Mouse (Mus musculus): ENCODE results near the gene Ifnab. TPM values are rescaled to one million over a fixed set of nuclear protein-coding genes. Genes with fewer than 3 reads are reported as not detected.

Gene Ifnab
- total RNA-seq, 1 experiment: not detected

DNA sequence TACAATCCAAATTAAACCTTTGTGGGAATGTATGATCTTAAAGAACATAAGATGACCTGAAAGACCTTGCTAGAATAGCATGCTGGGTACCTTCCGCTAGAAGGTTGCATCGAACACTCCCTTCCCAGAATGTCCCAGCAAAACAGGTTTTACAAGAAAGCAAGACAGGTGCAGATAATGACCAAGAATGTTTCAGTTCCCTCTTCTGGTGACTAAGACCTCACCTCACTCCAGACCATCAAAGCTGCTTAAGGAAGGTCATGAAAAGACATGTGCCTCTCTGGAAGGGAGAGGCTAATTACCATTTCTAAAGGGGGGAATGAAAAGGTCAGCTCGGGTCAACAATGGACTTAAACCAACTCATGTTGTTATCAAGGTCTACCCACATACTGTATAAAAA is 37.5 kb downstream of the Ifnab start:
- no peaks in the 10 kb centered on the region for H3K9me3 ChIP-seq (ENCODE audit: control insufficient read depth, insufficient read depth, low read depth, low read length)
- no peak for DNase-seq (ENCODE audit: low read depth, low spot score)
- no peak overlapping the region for H3K9ac ChIP-seq (ENCODE audit: insufficient read depth, low read depth, low read length, poor library complexity, severe bottlenecking)
- no peaks in the 10 kb centered on the region for H3K36me3 ChIP-seq (ENCODE audit: control insufficient read depth, insufficient read depth, low read length, poor library complexity, severe bottlenecking)
- in situ Hi-C loops (cut with MboI; ENCODE audit: low sequenced_read_pairs in 2 of 2, unreplicated experiment in 2 of 2): no loop called here
- H3K4me3 ChIP-seq (ENCODE audit: insufficient read depth in 1 of 2, low read depth in 1 of 2, low read length in 2 of 2, poor library complexity in 1 of 2, severe bottlenecking in 1 of 2): no peak overlapping the region
- H3K27ac ChIP-seq (ENCODE audit: insufficient read depth, low read depth, low read length, poor library complexity, severe bottlenecking): no peak overlapping the region
- TF ChIP-seq ZC3H11A (IDR thresholded peaks at IDR 0.05; ENCODE audit: borderline replicate concordance, low read depth, low read length) (no peak), CHD2 (IDR thresholded peaks at IDR 0.05; ENCODE audit: low read depth, low read length) (peak; percentile 73; the same call in 1 of the 2 replicates)
- H3K4me1 ChIP-seq (ENCODE audit: control insufficient read depth in 2 of 2, insufficient read depth in 2 of 2, low read length in 2 of 2, poor library complexity in 1 of 2): peaks cover 0 to 2% of the 10 kb centered on the region in 2 experiments; a peak in 1 of 4 replicates

DNA sequence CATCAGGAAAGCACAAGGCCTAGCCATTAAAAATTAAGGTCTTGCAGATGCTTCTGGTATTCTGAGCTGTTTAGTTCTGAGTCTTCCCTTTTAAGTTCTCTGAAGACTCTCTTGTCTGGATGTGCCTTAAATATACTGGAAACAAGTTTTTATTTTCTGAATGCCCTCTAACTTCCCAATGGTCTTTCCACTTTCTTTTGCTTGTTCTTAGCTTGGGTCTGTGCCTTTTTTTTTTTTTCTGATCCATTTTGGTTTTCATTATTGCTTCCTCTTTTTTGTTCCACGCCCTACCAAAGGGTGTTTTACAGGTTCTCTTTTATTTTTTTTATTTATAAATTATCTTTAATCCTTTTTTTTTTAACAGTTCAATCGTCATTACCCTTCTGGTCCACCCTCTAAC is 46.8 kb downstream of the Ifnab start, which contains the start of gene Ifna13:
Ifna13 (minus strand) TSS at position 101 of the 400 bp plus-strand sequence.
- Histone ChIP-seq H3K4me1 (ENCODE audit: control insufficient read depth in 2 of 2, insufficient read depth in 2 of 2, low read length in 2 of 2, poor library complexity in 1 of 2) (no peaks in the 10 kb centered on the region), H3K9ac (ENCODE audit: insufficient read depth, low read depth, low read length, poor library complexity, severe bottlenecking) (no peak within 1 kb of the TSS), H3K4me3 (ENCODE audit: insufficient read depth in 1 of 2, low read depth in 1 of 2, low read length in 2 of 2, poor library complexity in 1 of 2, severe bottlenecking in 1 of 2) (no peak within 1 kb of the TSS), H3K27ac (ENCODE audit: insufficient read depth, low read depth, low read length, poor library complexity, severe bottlenecking) (no peak within 1 kb of the TSS), H3K9me3 (ENCODE audit: control insufficient read depth, insufficient read depth, low read depth, low read length) (peaks cover 2% of the 10 kb centered on the region; the same call in 1 of the 2 replicates), H3K36me3 (ENCODE audit: control insufficient read depth, insufficient read depth, low read length, poor library complexity, severe bottlenecking) (no peaks in the 10 kb centered on the region)
- no peak for TF ChIP-seq MAFK (IDR thresholded peaks at IDR 0.05; ENCODE audit: insufficient read depth, low read depth, low read length)
- no peak for TF ChIP-seq CHD2 (IDR thresholded peaks at IDR 0.05; ENCODE audit: low read depth, low read length)
- TF ChIP-seq ZNF384 (IDR thresholded peaks at IDR 0.05; ENCODE audit: low read depth, low read length): no peak
- TF ChIP-seq ZC3H11A (IDR thresholded peaks at IDR 0.05; ENCODE audit: borderline replicate concordance, low read depth, low read length): no peak
- TF ChIP-seq HCFC1 (IDR thresholded peaks at IDR 0.05; ENCODE audit: borderline replicate concordance, insufficient read depth, low read length): no peak
- in situ Hi-C loops (cut with MboI; ENCODE audit: low sequenced_read_pairs in 2 of 2, unreplicated experiment in 2 of 2): no loop called here
- DNase-seq (ENCODE audit: low read depth, low spot score): no peak

DNA sequence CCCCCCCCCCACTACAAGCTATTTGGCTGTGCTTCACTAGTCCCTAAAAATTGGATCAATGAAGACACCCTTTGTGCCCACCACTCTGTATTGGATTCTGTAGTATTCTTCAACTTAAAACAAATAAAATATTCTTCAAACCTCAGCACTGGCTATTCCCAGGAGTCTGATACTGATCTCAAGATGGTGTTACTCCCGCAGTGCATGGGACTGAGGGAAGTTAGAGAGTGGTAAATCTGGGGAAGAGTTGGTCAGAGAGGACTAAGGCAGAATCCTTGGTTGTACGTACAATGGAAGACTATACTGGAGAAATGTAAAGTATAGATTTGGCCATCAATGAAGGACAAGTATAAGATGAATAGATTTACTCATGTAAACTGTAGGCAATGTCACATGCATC is 48.6 kb downstream of the Ifnab start:
- in situ Hi-C loops (cut with MboI; ENCODE audit: low sequenced_read_pairs in 2 of 2, unreplicated experiment in 2 of 2): no loop called here
- H3K36me3 ChIP-seq (ENCODE audit: control insufficient read depth, insufficient read depth, low read length, poor library complexity, severe bottlenecking): no peaks in the 10 kb centered on the region
- H3K4me3 ChIP-seq (ENCODE audit: insufficient read depth in 1 of 2, low read depth in 1 of 2, low read length in 2 of 2, poor library complexity in 1 of 2, severe bottlenecking in 1 of 2): no peak overlapping the region
- H3K9ac ChIP-seq (ENCODE audit: insufficient read depth, low read depth, low read length, poor library complexity, severe bottlenecking): no peak overlapping the region
- H3K9me3 ChIP-seq (ENCODE audit: control insufficient read depth, insufficient read depth, low read depth, low read length): peaks cover 2% of the 10 kb centered on the region; the same call in 1 of the 2 replicates
- no peak for DNase-seq (ENCODE audit: low read depth, low spot score)
- no peaks in the 10 kb centered on the region for H3K4me1 ChIP-seq (ENCODE audit: control insufficient read depth in 2 of 2, insufficient read depth in 2 of 2, low read length in 2 of 2, poor library complexity in 1 of 2)
- TF ChIP-seq ZC3H11A (IDR thresholded peaks at IDR 0.05; ENCODE audit: borderline replicate concordance, low read depth, low read length): no peak
- TF ChIP-seq CHD2 (IDR thresholded peaks at IDR 0.05; ENCODE audit: low read depth, low read length): no peak
- TF ChIP-seq ZNF384 (IDR thresholded peaks at IDR 0.05; ENCODE audit: low read depth, low read length): no peak
- no peak for TF ChIP-seq HCFC1 (IDR thresholded peaks at IDR 0.05; ENCODE audit: borderline replicate concordance, insufficient read depth, low read length)
- no peak for TF ChIP-seq MAFK (IDR thresholded peaks at IDR 0.05; ENCODE audit: insufficient read depth, low read depth, low read length)
- H3K27ac ChIP-seq (ENCODE audit: insufficient read depth, low read depth, low read length, poor library complexity, severe bottlenecking): no peak overlapping the region

DNA sequence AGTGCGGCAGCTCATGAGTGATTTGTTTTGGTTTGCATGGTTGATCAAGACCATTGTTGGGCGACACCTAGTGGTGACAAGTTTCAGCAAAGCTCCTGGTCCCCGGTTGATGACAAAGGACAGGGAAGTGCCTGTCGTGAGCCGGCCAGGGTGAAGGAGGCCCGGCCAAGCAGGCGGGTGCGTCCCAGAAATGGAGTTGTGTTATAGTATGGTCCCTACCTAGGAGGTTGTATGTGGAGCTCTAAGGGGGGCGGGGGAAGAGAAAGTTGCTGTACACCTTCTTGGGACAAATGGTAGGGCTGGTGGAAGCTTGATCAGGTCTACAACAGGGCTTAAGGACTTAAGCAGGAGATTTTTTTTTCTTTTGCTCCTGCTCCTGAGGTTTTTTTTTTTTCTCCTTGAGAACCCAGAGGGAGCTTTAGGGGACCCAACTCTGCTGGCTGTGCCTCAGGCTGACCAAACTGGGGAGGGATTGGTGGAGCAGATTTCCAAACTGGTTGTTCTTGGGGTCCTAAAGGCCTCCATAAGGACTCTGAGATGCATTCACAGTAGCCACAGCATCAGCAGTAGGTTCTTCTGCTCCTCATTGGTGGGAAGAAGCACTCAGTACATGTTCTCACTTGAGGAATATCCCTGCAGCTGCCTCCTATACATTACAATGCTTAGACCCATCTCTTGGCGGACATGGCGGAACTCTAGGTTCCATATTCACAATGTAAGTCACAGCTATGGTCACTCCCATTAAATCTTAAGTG is 49.9 kb downstream of the Ifnab start:
- H3K9me3 ChIP-seq (ENCODE audit: control insufficient read depth, insufficient read depth, low read depth, low read length): peaks cover 2% of the 10 kb centered on the region; the same call in 1 of the 2 replicates
- TF ChIP-seq ZNF384 (IDR thresholded peaks at IDR 0.05; ENCODE audit: low read depth, low read length) (0 out of 2 replicates have a peak, but pooled peaks have one; percentile 29), MAFK (IDR thresholded peaks at IDR 0.05; ENCODE audit: insufficient read depth, low read depth, low read length) (no peak)
- no peak overlapping the region for H3K9ac ChIP-seq (ENCODE audit: insufficient read depth, low read depth, low read length, poor library complexity, severe bottlenecking)
- in situ Hi-C loops (cut with MboI; ENCODE audit: low sequenced_read_pairs in 2 of 2, unreplicated experiment in 2 of 2): no loop called here
- H3K27ac ChIP-seq (ENCODE audit: insufficient read depth, low read depth, low read length, poor library complexity, severe bottlenecking): no peak overlapping the region
- no peaks in the 10 kb centered on the region for H3K4me1 ChIP-seq (ENCODE audit: control insufficient read depth in 2 of 2, insufficient read depth in 2 of 2, low read length in 2 of 2, poor library complexity in 1 of 2)
- peak; percentile 100 for DNase-seq (ENCODE audit: low read depth, low spot score)
- no peaks in the 10 kb centered on the region for H3K36me3 ChIP-seq (ENCODE audit: control insufficient read depth, insufficient read depth, low read length, poor library complexity, severe bottlenecking)
- H3K4me3 ChIP-seq (ENCODE audit: insufficient read depth in 1 of 2, low read depth in 1 of 2, low read length in 2 of 2, poor library complexity in 1 of 2, severe bottlenecking in 1 of 2): no peak overlapping the region

DNA sequence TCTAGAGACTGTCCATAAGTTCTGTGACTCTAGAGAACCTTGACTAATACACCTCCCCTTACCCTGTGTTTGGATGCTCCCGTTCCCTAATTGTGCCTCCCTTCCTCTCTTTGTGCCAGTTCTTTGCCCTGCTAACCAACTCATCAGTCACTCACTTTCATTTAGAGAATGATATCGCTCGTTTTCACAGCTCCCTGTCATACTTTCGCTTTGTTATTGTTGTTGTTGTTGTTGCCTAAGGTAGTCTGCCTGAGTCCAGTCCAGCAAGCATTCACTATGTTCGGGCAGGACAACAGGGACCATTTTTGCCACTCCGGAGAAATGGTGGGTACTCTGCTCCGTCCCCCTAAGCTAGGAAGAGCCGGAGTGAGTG is 50.5 kb downstream of the Ifnab start:
- in situ Hi-C loops (cut with MboI; ENCODE audit: low sequenced_read_pairs in 2 of 2, unreplicated experiment in 2 of 2): no loop called here
- peaks cover 2% of the 10 kb centered on the region; the same call in 1 of the 2 replicates for H3K9me3 ChIP-seq (ENCODE audit: control insufficient read depth, insufficient read depth, low read depth, low read length)
- H3K4me1 ChIP-seq (ENCODE audit: control insufficient read depth in 2 of 2, insufficient read depth in 2 of 2, low read length in 2 of 2, poor library complexity in 1 of 2): no peaks in the 10 kb centered on the region
- DNase-seq (ENCODE audit: low read depth, low spot score): no peak
- H3K27ac ChIP-seq (ENCODE audit: insufficient read depth, low read depth, low read length, poor library complexity, severe bottlenecking): no peak overlapping the region
- H3K36me3 ChIP-seq (ENCODE audit: control insufficient read depth, insufficient read depth, low read length, poor library complexity, severe bottlenecking): no peaks in the 10 kb centered on the region
- H3K9ac ChIP-seq (ENCODE audit: insufficient read depth, low read depth, low read length, poor library complexity, severe bottlenecking): no peak overlapping the region
- no peak overlapping the region for H3K4me3 ChIP-seq (ENCODE audit: insufficient read depth in 1 of 2, low read depth in 1 of 2, low read length in 2 of 2, poor library complexity in 1 of 2, severe bottlenecking in 1 of 2)
- no peak for TF ChIP-seq ZNF384 (IDR thresholded peaks at IDR 0.05; ENCODE audit: low read depth, low read length)
- no peak for TF ChIP-seq ZC3H11A (IDR thresholded peaks at IDR 0.05; ENCODE audit: borderline replicate concordance, low read depth, low read length)
- TF ChIP-seq MAFK (IDR thresholded peaks at IDR 0.05; ENCODE audit: insufficient read depth, low read depth, low read length): no peak

Other genes with a start within 250 kb of the Ifnab start
- not detected in 2 replicates for gene Ifnb1, start 168.6 kb downstream of the Ifnab start, total RNA-seq (2012; rRNA removed)
- not detected in 2 replicates for gene Ifna15, start 133.1 kb downstream of the Ifnab start, total RNA-seq (2012; rRNA removed)
- gene Ifna14, start 119.6 kb downstream of the Ifnab start, total RNA-seq (2012; rRNA removed): not detected in 2 replicates
- gene Ifna9, start 99.0 kb downstream of the Ifnab start, total RNA-seq (2012; rRNA removed): not detected in 2 replicates
- gene Ifna12, start 88.0 kb downstream of the Ifnab start, total RNA-seq (2012; rRNA removed): not detected in 2 replicates
- gene C87499, start 56.9 kb downstream of the Ifnab start, total RNA-seq (2012; rRNA removed): not detected in 2 replicates
- gene Ifna13, start 46.9 kb downstream of the Ifnab start, total RNA-seq (2012; rRNA removed): not detected in 2 replicates
- not detected in 2 replicates for gene Ifna16, start 14.4 kb downstream of the Ifnab start, total RNA-seq (2012; rRNA removed)
- gene Ifna2, start 7.4 kb downstream of the Ifnab start, total RNA-seq (2012; rRNA removed): not detected in 2 replicates
- 3.7 and 5.3 TPM in 2 replicates for gene Gm26566, start 30.4 kb upstream of the Ifnab start, total RNA-seq (2012; rRNA removed)
- gene Klhl9, start 31.1 kb upstream of the Ifnab start, total RNA-seq (2012; rRNA removed): 20.7 and 31.5 TPM in 2 replicates
- gene Gm13271, start 63.5 kb upstream of the Ifnab start, total RNA-seq (2012; rRNA removed): not detected in 2 replicates
- not detected in 2 replicates for gene Gm13283, start 68.8 kb upstream of the Ifnab start, total RNA-seq (2012; rRNA removed)
- gene Gm13290, start 82.5 kb upstream of the Ifnab start, total RNA-seq (2012; rRNA removed): not detected in 2 replicates
- gene Gm13289, start 85.6 kb upstream of the Ifnab start, total RNA-seq (2012; rRNA removed): not detected in 2 replicates
- gene Gm13272, start 88.5 kb upstream of the Ifnab start, total RNA-seq (2012; rRNA removed): not detected in 2 replicates
- not detected in 2 replicates for gene Ifnz, start 90.8 kb upstream of the Ifnab start, total RNA-seq (2012; rRNA removed)
- gene Gm13276, start 94.3 kb upstream of the Ifnab start, total RNA-seq (2012; rRNA removed): not detected in 2 replicates
- not detected in 2 replicates for gene Gm13277, start 97.3 kb upstream of the Ifnab start, total RNA-seq (2012; rRNA removed)
- gene Gm13278, start 100.2 kb upstream of the Ifnab start, total RNA-seq (2012; rRNA removed): not detected in 2 replicates
- not detected in 2 replicates for gene Gm13275, start 103.1 kb upstream of the Ifnab start, total RNA-seq (2012; rRNA removed)
- not detected in 2 replicates for gene Gm13279, start 106.0 kb upstream of the Ifnab start, total RNA-seq (2012; rRNA removed)
- not detected in 2 replicates for gene Gm13285, start 108.3 kb upstream of the Ifnab start, total RNA-seq (2012; rRNA removed)
- gene Gm13287, start 111.9 kb upstream of the Ifnab start, total RNA-seq (2012; rRNA removed): not detected in 2 replicates
- gene Gm13288, start 114.2 kb upstream of the Ifnab start, total RNA-seq (2012; rRNA removed): not detected in 2 replicates
- gene Ifna7, start 124.9 kb upstream of the Ifnab start, total RNA-seq (2012; rRNA removed): not detected in 2 replicates
- not detected in 2 replicates for gene Ifna11, start 128.6 kb upstream of the Ifnab start, total RNA-seq (2012; rRNA removed)
- not detected in 2 replicates for gene Ifna6, start 136.1 kb upstream of the Ifnab start, total RNA-seq (2012; rRNA removed)
- not detected in 2 replicates for gene Ifna5, start 144.2 kb upstream of the Ifnab start, total RNA-seq (2012; rRNA removed)
- not detected in 2 replicates for gene Ifna4, start 150.5 kb upstream of the Ifnab start, total RNA-seq (2012; rRNA removed)
- gene Ifna1, start 158.7 kb upstream of the Ifnab start, total RNA-seq (2012; rRNA removed): not detected in 2 replicates
- not detected in 2 replicates for gene Ifne, start 188.8 kb upstream of the Ifnab start, total RNA-seq (2012; rRNA removed)